Mouse (Mus musculus) bone marrow macrophage, adult 2 months (primary cell): ENCODE data around the gene Art3.

Source experiments
- CTCF ChIP-seq: IDR thresholded peaks from 2 replicates; pipeline ENCODE4 v1.5.1; 2012; ENCODE audit warnings: low read depth, mild to moderate bottlenecking, low read length, moderate library complexity
- POLR2A ChIP-seq: IDR thresholded peaks from 2 replicates; pipeline ENCODE4 v1.6.1; 2012; ENCODE audit warnings: mild to moderate bottlenecking, low read depth, low read length, borderline replicate concordance

DNA sequence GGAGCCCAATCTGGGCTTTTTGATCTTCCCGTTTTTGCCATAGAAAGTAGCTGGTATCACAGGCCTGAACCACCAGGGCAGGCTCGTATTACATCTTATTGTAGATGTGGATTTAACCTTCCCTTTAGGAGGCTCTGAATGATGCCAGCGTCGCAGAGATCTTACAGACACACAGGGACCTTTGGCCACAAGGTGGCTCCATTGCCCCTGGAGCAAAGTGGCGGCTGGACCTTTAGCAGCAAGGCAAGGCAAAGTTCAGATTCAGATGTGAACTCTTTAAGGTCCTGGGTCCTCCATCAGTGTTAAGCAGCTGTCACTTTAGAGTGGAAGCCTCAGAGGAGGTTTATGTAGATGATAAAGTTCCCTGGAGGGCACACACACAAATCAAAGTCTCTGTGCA, 129.7 kb downstream of the Art3 start:
- TF ChIP-seq CTCF (peak; percentile 66), POLR2A (no peak)
